Mouse (Mus musculus) midbrain, embryonic 14.5 days (tissue): Measurements from ENCODE around the gene BC053393. TPM values are rescaled to one million over a fixed set of nuclear protein-coding genes. Genes with fewer than 3 reads are reported as not detected.
"Not testable (repeated sequence)": the region's sequence is repeated elsewhere in the genome, so short reads cannot be mapped to it uniquely, and the experiment has no call there.

ENCODE experiments used
- ATAC-seq: fragments of 200-750 bp; cut with Nextera tagmentation; 2 replicates; pipeline ENCODE4 v1.8.0; 2017; ENCODE audit warnings: moderate number of reproducible peaks, moderate library complexity; ENCODE audit not compliant: low FRiP score, low TSS enrichment
- DNase-seq: peaks from one replicate; pipeline ENCODE4 v3.0.0-alpha.2; 2015
- H3K27ac ChIP-seq: fragments of 300-500 bp; sonication (generic); replicated peaks from 2 replicates; pipeline ENCODE4 v1.5.1; 2014; ENCODE audit warnings: mild to moderate bottlenecking, low read depth, low read length, moderate library complexity
- H3K27me3 ChIP-seq: fragments of 300-500 bp; sonication (generic); 2 replicates; pipeline ENCODE4 v1.6.1; 2014; ENCODE audit warnings: low read length, control low read depth, mixed read lengths; ENCODE audit not compliant: control insufficient read depth, insufficient read depth
- H3K36me3 ChIP-seq: fragments of 300-500 bp; sonication (generic); 2 replicates; pipeline ENCODE4 v1.6.1; 2014; ENCODE audit warnings: low read length, control low read depth; ENCODE audit not compliant: control insufficient read depth, insufficient read depth
- H3K4me1 ChIP-seq: fragments of 300-500 bp; sonication (generic); 2 replicates; pipeline ENCODE4 v1.6.1; 2014; ENCODE audit warnings: mild to moderate bottlenecking, antibody characterized with exemption, low read length, control low read depth; ENCODE audit not compliant: control insufficient read depth, insufficient read depth
- H3K4me2 ChIP-seq: fragments of 300-500 bp; sonication (generic); 2 replicates; pipeline ENCODE4 v1.6.1; 2014; ENCODE audit warnings: mild to moderate bottlenecking, low read length, moderate library complexity
- H3K4me3 ChIP-seq: fragments of 300-500 bp; sonication (generic); replicated peaks from 2 replicates; pipeline ENCODE4 v1.5.1; 2014; ENCODE audit warnings: low read depth, low read length
- H3K9ac ChIP-seq: fragments of 300-500 bp; sonication (generic); replicated peaks from 2 replicates; pipeline ENCODE4 v1.6.1; 2014; ENCODE audit warnings: mild to moderate bottlenecking, low read length, moderate library complexity
- H3K9me3 ChIP-seq: fragments of 300-500 bp; sonication (generic); 2 replicates; pipeline ENCODE4 v1.6.1; 2016; ENCODE audit warnings: low read length, control low read depth, mixed read lengths; ENCODE audit not compliant: control insufficient read depth
- WGBS: fragments of 180-500 bp; shearing (Covaris S2); extraction: QIAGEN DNeasy Blood & Tissue Kit; methylation state at CpG from one replicate; pipeline ENCODE4 v1.1.7; 2014; 5-methylcytosine and 5-hydroxymethylcytosine counted together
- polyA plus RNA-seq: library from polyadenylated mRNA; unstranded; fragments of >200 nt; fragmentation: Nextera tagmentation; extraction: Ambion mirVana; gene quantifications from 2 replicates; pipeline ENCODE4 v1.2.1, GENCODE M21; 2014

The BC053393 gene
- polyA plus RNA-seq, 1 experiment from 2014 or later: not detected

- H3K4me1 ChIP-seq: no peaks in the 10 kb centered on the region
- no peak within 1 kb of the TSS for H3K9ac ChIP-seq
- no peaks in the 10 kb centered on the region for H3K9me3 ChIP-seq
- H3K4me3 ChIP-seq: no peak within 1 kb of the TSS
- 88% methylated on average over 2 of the region's 2 CpGs for WGBS
- ATAC-seq: no peak
- no peaks in the 10 kb centered on the region for H3K36me3 ChIP-seq
- DNase-seq: no peak
- no peak within 1 kb of the TSS for H3K4me2 ChIP-seq
- H3K27me3 ChIP-seq: no peaks in the 10 kb centered on the region
- H3K27ac ChIP-seq: no peak within 1 kb of the TSS
Measured at GRCm38 (mm10) chr11:46629211-46629795, 58.0 kb downstream of the BC053393 start, which contains the start of gene Dppa1. Gene Dppa1, minus strand, starts transcription at chr11:46629261.

- no peaks in the 10 kb centered on the region for H3K9me3 ChIP-seq
- no peaks in the 10 kb centered on the region for H3K27me3 ChIP-seq
- DNase-seq: peak; percentile 76
- ATAC-seq: peak; percentile 67
- no peaks in the 10 kb centered on the region for H3K36me3 ChIP-seq
- H3K4me1 ChIP-seq: no peaks in the 10 kb centered on the region
- H3K9ac ChIP-seq: no peak overlapping the region
- H3K27ac ChIP-seq: no peak overlapping the region
- 31% methylated on average over 3 of the region's 3 CpGs for WGBS
- no peak overlapping the region for H3K4me3 ChIP-seq
- H3K4me2 ChIP-seq: no peak overlapping the region
Measured at GRCm38 (mm10) chr11:46631635-46632034, 60.3 kb downstream of the BC053393 start.

GRCm38 (mm10) chr11:46635516-46635915 is 64.2 kb downstream of the BC053393 start:
- not testable (repeated sequence) for H3K4me3 ChIP-seq, H3K4me2 ChIP-seq, H3K9me3 ChIP-seq, H3K27ac ChIP-seq, H3K4me1 ChIP-seq, H3K27me3 ChIP-seq, H3K36me3 ChIP-seq, DNase-seq, ATAC-seq, H3K9ac ChIP-seq
- WGBS: 77% methylated on average over 4 of the region's 4 CpGs

GRCm38 (mm10) chr11:46636568-46636967 is 65.2 kb downstream of the BC053393 start:
- H3K4me3 ChIP-seq: no peak overlapping the region
- no peaks in the 10 kb centered on the region for H3K9me3 ChIP-seq
- H3K27me3 ChIP-seq: no peaks in the 10 kb centered on the region
- H3K4me1 ChIP-seq: no peaks in the 10 kb centered on the region
- no peak overlapping the region for H3K9ac ChIP-seq
- ATAC-seq (no peak), DNase-seq (no peak)
- no peak overlapping the region for H3K27ac ChIP-seq
- 81% methylated on average over 3 of the region's 3 CpGs for WGBS
- no peaks in the 10 kb centered on the region for H3K36me3 ChIP-seq
- H3K4me2 ChIP-seq: no peak overlapping the region

Other genes with a start within 250 kb of the BC053393 start
- gene Itk, start 182.0 kb upstream of the BC053393 start, polyA plus RNA-seq: not detected in 2 replicates
- gene Fam71b, start 175.0 kb upstream of the BC053393 start, polyA plus RNA-seq: not detected in 2 replicates
- gene Med7, start 134.6 kb upstream of the BC053393 start, polyA plus RNA-seq: 68.3 and 74.3 TPM in 2 replicates
- 0.18 TPM in 1 of 2 replicates, not detected in the other for gene Havcr2, start 116.6 kb upstream of the BC053393 start, polyA plus RNA-seq
- gene Gm12169, start 47.3 kb upstream of the BC053393 start, polyA plus RNA-seq: not detected in 2 replicates
- not detected in 2 replicates for gene Dppa1, start 57.7 kb downstream of the BC053393 start, polyA plus RNA-seq
- 0.17 TPM in 1 of 2 replicates, not detected in the other for gene Timd2, start 135.5 kb downstream of the BC053393 start, polyA plus RNA-seq
- gene Havcr1, start 163.5 kb downstream of the BC053393 start, polyA plus RNA-seq: not detected in 2 replicates
- 0.13 TPM in 1 of 2 replicates, not detected in the other for gene Timd4, start 239.3 kb downstream of the BC053393 start, polyA plus RNA-seq